Mouse (Mus musculus): ENCODE measurements at regions not wholly inside any gene's neighbourhood (a gene's known extent, or its start where the extent isn't known, plus 50 kb on each side); places are given as distances from the start of the nearest gene placed in this dataset.

DNA sequence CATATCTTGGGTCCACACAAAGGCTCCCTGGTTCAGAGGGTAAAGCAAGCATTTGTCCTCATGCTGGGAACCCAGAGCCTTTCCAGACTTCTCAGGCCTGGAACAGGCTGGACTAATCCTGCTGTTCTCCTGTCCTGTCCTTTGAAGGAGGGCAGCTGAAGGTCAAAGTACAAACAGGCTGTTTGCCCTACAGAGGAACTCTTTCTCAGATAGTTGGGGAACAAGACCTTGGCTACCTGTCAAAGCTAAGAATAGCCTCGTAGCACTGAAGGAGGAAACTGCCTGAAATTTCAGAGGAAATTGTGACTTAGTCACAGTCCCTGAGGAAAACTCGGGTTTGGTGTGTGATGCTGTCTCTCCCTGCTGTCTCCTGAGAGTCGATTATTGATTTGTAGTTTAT lies 245.6 kb upstream of the N4bp1 start:
- peak; percentile 53 for DNase-seq (ENCODE audit: low read depth, low spot score)

DNA sequence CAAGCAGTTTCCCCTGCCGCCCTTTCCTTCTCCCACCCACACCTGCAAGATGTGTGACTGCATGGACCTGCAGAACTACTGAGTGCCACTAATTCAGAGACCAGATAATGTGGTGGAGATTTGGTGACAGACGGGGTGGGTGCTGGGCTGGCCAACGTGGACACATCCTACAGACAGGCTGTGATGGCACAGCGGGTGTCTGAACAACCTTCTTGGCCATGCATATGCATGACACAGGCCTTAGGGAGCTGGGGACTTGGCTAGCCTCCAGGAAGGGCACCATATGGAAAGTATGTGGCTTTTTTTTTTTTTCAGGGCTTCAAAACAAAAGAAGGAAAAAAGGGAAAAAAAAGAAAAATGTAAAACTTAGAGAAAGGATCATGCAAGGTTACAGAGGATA lies 243.5 kb upstream of the N4bp1 start:
- peak; percentile 22 for DNase-seq (ENCODE audit: low read depth, low spot score)

DNA sequence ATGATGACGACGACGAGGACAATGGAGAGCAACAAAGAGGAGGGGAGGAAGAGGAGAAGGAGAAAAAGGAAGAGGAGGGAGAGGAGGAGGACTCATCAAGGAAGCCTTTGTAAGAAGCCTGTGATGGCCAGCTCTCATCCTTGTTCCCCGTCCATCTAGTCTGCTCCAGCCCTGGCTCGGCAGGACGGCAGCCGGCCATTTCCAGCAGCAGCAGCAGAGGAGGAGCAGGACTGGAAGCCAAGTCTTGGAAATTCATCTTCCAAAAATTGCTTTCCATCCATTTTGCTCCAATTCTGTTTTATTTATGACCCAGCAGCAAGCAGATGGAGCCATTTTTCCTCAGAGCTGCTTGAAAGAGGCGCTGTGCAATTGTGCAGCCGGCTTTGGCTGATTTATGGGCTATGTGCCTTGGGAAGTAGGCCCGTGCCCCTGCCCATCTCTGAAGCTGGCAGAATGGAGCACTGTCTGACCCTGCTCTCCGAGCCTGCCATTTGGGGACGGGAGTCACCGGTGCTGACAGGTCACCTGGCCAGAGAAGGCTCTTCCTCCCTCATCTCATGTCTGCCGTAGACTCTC lies 231.2 kb upstream of the N4bp1 start:
- DNase-seq (ENCODE audit: low read depth, low spot score), result no peak

DNA sequence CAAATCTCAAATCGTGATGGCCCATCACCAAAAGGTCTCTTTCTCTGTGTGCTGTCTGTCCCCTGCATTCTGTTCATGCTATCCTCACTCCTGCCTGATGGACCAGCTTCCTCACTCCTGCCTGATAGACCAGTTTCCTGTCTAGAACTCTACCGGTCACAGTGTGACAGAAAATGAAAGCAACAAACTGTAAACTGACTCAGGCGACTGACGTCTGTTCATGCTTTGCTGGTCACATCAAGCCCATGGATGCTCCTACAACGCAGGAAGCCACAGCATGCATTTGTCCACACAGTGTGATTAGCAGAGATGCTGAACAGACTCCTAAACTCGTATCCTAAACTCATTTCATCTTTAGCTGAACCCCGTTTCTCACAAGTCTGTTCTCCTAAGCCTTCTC lies 227.3 kb upstream of the N4bp1 start:
- no peak for DNase-seq (ENCODE audit: low read depth, low spot score)

DNA sequence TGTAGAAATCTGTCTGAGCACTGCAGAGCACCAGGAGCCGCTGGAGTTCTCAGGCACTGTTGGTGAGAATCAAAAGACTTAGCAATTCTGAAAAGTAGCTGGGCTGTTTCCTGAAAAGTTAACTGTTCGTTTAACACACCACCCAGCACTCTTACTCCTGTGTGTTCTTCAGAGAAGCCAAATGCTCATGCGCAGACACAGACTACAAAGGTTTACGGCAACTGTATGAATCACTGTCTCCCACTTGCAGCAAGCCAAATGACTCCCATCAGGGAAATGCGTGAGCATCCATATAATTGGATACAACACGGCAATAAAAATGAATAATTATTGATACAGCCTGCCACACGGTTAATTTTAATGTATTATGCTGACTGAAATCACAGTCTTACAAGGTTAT lies 220.0 kb upstream of the N4bp1 start:
- DNase-seq (ENCODE audit: low read depth, low spot score), result no peak

DNA sequence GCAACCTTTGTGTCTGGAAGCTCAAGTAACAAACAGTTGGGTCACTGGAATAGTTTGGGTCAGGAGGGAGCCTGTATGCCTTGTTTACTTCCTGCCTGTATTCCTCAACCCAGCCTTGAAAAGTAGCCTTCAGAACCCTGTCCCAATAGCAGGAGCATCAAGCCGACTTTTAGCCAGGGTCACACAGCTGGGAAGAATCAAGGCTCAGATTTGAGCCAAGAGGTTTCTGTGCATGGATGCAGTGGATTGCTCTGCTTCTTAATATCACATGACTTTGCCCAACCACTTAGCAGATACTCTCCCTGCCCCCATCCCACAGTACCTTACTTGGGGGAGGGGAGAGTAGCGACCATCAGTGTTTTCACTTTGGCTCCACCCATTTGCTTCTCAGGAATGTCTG lies 210.2 kb upstream of the N4bp1 start:
- no peak for DNase-seq (ENCODE audit: low read depth, low spot score)

DNA sequence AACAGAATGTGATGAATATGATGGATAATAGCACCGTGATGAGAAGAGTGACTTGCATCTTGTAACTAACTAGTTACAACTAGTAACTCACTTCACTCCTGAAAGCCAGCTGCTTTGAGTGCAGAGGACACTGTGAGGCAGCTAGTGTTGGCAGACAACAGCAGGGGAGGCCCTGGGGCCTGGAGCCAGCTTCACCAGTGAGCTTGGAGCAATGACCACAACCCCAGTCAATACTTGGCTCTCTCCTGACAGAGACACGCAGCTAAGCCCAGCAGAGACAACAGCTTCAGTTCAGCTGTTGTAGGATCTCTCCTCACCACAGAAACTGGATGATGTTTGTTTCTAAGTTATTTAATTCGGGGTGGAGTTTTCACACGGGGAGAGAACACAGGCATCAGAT lies 209.6 kb upstream of the N4bp1 start:
- DNase-seq (ENCODE audit: low read depth, low spot score), result no peak

DNA sequence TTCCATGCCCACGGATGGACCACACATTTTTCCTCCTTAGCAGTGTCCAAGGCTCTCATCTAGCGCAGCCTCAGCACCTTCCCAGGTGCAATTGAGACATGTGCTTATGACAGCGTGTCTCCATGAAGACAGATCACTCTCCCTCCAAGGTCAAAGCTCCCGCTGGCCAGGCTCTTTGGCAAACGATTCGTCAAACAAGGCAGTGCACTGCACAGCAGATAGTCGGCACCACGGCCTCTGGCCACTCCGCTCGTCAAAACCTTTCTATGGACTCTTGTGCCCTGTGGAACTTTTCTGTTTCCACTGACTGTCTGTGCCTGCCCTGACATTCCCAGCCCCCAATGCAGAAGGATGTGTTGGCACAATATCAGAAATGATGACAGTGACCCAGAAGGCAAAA lies 208.7 kb upstream of the N4bp1 start:
- DNase-seq (ENCODE audit: low read depth, low spot score), result no peak

DNA sequence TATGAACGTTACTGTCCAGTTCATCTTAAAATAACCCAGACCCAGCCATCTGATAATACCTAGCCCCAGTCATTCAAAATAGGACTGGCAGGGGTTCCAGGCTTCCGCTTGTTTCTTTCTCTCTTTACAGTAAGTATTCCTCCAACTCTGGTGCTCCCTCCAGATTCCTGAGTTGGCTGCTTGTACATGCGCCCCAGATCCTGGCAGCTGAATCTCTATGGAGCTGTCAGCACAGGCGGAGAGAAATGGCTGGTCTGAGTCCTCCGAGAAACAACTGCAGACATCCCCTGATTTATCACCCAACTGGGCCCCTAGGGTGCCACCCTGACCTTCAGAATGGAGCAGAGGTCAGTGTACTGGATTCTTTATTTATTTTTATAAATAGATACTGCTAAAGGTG lies 208.0 kb upstream of the N4bp1 start:
- DNase-seq (ENCODE audit: low read depth, low spot score), result no peak

DNA sequence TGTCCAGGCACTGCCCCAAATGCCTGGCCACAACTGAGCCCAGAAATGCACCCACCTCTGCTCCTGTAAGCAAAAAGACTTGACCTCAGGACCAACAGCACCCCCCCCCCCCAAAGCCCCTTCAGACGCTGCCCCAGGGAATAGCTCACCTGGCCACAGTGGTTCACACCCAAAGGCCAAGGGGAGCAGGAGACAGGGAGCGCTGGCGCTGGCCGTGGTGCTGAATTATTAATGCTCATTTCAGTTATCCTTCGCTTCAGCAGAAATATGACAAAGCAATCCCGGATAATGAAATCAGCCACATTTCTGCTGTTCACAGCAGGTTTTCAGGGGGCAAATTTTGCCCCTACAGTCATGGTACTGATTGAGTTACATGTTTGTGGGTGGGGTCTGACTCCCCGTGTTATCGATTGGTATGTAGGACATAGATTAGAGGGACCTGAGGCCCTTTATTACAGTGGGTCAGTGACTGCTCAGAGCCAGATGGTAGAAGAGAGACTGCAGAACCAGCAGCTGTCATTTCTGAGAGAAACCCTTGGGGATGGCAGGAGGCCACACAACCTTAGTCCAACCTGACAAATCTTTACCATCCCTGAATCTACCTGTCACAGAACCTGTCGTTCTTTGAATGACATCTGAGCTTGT lies 202.5 kb upstream of the N4bp1 start:
- DNase-seq (ENCODE audit: low read depth, low spot score), result peak; percentile 58

DNA sequence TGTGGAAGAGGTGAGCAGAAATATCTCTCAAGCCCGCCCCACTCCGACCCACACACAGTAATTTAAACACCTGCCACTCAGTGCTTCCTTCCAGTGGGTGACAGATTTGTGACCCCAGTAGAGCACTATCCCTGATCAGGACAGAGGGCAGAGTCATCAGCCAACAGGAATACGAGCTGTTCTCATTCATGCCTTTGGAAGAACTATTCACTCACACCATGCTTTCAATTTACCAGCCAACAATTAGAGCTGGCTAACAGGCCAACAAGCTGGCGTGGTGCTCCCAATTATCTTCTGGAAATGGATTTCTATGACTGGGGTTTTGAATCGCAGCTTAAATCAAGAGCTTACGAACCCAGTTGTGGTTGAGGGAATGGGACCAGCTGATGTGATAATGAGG lies 193.2 kb upstream of the N4bp1 start:
- no peak for DNase-seq (ENCODE audit: low read depth, low spot score)

DNA sequence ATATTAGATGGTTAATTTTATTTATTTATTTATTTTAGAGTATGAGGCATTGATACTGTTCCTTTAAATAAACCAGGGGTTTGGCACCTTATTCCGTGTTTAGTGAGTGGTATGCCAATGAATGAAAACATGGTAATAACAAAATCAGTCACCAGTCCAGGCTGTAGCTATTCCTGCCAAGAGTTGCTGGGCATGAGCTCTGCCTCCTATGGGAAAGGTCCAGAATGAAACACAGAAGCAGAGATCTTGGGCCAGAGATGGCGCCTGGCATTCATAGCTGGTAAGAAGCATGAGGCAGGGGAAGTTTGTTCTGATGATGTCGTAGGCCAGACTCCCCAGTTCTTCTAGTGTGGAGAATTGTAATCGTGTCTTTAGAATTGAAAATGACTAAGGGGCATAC lies 190.9 kb upstream of the N4bp1 start:
- DNase-seq (ENCODE audit: low read depth, low spot score), result no peak

DNA sequence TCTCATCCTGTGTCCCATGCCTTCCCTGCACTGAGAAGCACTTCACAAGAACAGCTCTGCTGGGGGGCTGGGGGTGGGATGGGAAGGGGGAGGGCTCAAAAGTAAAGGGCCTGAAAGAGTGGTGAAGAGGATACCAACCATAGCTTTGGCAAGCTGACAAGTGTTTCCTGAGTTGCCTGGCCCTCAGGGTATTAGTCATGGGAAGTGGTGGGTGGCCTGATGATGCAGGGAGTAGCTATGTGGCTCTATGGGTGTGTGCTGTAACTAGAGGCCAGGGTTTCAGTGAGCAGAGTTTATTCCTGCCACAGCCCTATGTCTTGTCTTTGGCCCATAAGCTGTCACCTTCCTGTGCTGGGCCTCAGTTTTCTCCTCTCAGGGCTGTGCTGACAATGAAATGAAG lies 186.2 kb upstream of the N4bp1 start:
- peak; percentile 99 for DNase-seq (ENCODE audit: low read depth, low spot score)

DNA sequence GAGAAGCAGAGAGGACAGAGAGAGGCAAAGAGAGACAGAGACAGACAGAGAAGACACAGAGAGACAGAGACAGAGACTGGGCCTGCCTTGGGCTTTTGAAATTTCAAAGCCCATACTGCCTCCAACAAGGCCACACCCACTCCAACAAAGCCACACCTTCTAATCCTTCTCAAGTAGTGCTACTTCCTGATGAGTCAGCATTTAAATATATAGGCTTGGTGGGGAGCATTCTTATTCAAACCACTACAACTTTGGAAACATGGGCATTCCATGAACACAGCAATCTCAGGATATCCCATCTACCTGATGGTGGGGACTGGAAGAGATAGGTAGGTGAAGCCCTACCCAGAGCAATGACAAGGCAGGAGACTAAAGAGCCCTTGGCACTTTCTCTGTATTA lies 182.0 kb upstream of the N4bp1 start:
- no peak for DNase-seq (ENCODE audit: low read depth, low spot score)

DNA sequence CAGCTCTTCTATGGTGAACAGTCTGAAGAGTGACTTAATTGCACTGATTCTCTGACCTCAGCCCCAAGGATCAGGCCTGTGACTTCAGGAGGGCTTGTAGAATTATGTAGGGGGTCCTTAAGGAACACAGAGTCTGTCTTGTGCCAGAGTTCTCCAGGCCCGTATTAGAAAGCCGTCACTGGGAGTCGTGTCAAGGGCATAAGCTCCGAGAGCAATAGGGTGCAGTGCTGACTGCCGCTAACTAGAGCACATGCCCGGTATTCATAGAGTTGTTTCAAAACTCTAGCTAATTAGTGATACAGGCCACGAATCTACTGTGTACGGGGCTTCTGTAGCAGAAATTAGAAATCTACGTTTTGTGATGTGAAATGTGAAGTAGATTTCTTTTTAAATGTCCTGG lies 179.7 kb upstream of the N4bp1 start:
- no peak for DNase-seq (ENCODE audit: low read depth, low spot score)

DNA sequence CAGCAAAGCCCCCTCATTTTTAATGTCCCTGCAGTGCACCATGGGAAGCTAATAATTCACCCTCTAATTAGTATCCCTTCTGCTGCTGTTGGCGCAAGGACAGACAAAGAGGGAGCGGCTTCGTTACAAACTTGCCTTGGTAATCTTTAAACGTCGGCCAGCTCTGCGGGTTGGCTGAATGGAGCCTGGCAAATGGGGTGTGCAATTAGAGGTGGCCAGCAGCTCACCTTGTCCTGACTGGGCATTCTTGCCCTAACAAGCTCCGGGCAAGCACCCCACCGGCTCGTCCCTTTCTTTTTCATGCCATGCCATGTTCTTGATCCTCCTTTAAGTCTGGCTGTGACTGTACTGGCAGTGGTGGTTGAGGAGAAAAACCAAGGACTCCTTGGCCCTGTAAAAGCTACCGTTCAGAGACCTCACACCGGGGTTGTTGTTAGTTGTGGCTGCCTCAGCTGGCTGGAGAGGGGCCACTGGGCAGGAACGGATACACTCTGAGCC lies 179.2 kb upstream of the N4bp1 start:
- no peak for DNase-seq (ENCODE audit: low read depth, low spot score)

DNA sequence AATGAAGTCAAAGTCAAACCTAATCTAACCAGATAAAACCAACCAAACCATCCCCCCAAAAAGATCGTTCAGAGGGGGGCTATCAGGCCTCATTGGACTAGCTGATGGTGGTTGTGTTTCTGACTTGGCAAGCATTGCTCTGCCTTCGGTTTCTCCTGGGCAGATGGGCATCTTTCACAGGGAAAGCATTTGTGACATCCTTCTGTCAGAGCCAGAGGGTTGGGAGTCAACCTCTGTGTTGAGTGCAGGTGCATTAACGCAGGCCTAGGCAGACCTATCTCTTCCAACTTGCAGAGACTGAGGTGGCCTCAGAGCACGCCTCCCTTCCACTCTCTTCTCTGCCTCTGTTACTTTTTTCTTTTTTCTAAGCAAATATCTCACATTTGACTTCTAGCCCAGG lies 178.5 kb upstream of the N4bp1 start:
- DNase-seq (ENCODE audit: low read depth, low spot score), result no peak

DNA sequence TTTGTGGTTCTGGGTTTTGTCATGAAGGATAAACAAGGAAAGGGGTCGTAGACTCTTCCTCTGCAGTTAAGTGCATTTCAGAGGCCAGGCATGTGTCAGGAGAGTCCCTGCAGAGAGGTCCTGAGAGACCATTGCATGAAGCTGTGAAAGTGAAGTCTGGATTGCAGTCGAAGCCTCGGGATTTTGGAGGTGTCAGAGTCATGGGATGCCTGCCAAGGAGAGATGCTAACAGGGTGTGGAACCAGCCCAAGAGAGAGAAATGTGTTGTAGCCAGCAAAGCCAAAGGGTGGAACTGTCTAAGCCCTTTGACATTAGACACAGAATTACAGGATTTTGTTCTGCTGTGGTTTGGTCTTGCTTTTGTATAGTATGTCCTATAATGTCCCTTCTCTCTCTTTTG lies 164.7 kb upstream of the N4bp1 start:
- peak; percentile 90 for DNase-seq (ENCODE audit: low read depth, low spot score)

DNA sequence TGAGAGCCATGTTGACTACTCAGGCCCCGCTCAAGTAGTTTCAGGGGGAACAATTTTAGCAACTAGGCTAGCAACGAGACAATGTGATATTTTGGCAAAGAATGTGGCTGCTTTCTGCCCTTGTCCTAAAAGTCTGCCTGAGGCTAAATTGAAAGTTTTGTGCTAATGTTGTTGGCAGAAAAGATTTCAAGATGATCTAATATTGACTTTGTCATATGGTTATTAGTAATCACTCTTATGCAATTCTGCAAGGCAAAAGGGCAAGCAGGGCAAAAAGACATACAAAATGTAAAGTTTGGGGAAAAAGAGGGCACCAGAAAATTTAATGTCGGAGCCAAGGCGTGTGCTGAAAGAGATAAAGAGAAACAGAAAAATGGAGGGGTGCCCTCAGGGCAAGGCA lies 164.1 kb upstream of the N4bp1 start:
- peak; percentile 70 for DNase-seq (ENCODE audit: low read depth, low spot score)

DNA sequence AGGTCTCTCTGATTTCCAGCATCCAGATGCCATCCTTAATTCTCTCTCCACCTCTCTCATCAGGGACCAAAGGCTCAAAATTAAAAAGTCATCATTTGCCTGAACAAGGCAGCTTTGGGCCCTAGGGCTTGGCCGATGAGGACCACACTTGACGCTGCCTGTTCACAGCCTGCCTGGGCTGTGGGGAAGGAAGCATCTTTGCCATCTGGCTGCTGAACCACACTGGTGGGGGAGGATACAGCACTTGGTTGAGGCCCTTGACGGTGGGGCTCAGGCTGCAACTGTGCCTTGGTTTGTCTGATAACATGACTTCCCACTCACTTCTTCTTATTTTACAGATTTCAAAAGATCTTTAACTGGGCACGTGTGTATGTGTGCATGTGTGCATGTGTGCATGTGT lies 161.5 kb upstream of the N4bp1 start:
- DNase-seq (ENCODE audit: low read depth, low spot score), result no peak

DNA sequence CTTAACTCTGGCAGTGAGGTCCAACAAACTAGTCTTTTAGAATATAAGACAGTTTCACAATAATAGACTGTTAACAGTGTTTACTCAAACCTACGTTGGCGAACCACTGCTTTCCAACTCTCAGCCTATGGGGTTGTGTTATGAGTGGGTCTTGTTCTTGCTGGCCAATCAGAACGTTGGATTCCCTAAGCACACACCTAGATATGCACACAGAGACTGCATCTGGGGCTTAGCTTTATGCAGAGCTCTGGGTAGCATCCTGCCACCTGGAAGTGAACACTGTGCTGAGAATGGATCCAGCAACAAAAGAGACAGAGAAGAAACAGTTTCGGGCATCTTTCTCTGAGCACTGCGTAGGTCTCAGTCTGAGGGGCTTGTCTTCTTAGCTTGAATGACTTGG lies 158.0 kb upstream of the N4bp1 start:
- no peak for DNase-seq (ENCODE audit: low read depth, low spot score)

DNA sequence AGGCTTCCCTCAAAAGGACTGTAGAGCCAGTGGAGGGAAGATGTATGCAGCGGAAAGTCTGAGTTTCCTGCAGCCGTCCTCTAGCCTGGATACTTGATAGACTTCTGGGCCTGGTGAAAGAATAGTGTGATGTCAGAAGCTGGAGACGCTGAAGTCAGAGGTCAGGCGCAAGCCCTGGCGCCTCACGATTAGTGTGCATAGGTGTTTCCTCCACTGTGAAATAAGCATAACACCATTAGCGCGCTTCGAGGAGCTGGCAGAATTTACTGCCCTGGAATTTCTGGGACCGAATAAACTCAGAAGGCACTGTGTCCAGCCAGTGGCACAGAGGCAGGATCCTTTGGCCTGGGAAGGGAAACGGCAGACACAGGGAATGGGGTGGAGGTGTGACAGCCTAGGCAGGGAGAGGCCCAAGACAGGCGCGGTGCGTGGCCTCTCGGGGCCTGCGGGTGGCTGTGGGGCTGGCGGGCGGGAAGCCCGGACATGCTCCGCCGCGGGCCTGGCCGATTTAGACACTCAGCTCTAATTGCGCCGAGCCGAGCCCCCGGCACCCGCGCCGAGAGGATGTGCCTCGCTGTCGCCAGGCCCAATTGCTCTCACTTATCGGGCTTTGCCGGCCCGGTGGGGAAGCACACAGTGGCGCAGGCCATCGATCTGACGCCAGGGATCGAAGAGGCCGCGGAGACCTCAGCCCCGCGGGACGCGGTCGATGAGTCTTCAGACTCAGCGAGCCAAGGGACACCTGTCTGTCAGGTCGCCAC lies 152.7 kb upstream of the N4bp1 start:
- no peak for DNase-seq (ENCODE audit: low read depth, low spot score)

DNA sequence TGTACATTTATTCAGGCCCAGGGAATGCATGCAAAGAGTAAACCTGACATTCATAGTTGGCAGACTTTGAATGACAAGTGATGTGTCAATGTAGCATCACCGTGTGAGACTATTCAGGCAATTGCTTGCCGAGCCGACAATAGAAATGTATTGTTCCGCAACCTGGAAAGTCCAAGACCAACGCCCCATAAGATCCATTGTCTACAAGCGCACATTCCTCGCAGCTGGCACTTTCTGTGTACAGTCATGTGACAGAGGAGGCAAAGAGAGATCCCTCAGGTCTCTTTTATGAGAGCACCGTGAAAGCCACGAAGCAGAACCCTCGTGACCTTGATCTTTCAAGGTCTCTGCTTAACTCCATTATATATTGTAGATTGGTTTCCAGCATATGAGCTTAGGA lies 150.9 kb upstream of the N4bp1 start:
- DNase-seq (ENCODE audit: low read depth, low spot score), result no peak
